Mouse (Mus musculus) spleen, adult 2 months (tissue): Measurements from ENCODE around the gene Mif4gd.

Experiments
- CTCF ChIP-seq: fragments of 200-500 bp; IDR thresholded peaks from 2 replicates; pipeline ENCODE4 v1.5.1; 2011; ENCODE audit warnings: mild to moderate bottlenecking, inconsistent platforms; ENCODE audit not compliant: insufficient read depth, insufficient read length, insufficient replicate concordance; ENCODE audit errors: extremely low read depth
- POLR2A ChIP-seq: fragments of 200-500 bp; IDR thresholded peaks from 2 replicates; pipeline ENCODE4 v1.6.1; 2011; ENCODE audit warnings: low read depth, low read length, inconsistent platforms

DNA sequence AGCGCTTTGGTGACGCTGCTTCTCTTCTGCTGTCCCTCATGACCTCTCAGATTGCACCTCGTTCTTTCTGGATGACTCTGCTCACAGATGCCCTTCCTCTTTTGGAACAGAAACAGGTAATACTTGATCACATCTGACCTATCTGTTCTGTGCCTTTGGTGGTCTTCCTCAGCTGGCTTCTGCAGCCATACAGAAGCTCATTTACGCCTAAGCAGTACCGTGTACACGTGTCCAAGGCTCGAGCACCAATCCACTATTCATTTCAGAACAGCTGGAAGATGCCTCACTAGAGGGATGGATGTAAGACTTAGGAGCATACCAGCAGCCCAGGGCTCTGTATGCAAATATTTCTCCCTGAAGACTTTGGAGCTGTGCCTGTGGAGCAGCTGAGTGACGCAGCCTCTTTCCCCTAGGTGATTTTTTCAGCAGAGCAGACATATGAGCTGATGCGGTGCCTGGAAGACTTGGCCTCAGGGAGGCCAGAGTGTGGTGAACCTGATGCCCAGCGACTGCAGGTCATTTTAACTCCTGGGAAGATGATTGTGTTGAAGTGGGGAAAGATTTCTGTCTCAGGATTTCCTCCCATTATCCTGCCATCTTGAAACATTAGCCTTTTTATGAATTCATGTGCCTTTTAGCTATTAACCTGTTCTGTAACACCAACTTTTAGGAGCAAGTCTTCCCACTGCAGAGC lies 29.7 kb downstream of the Mif4gd start:
- TF ChIP-seq CTCF (no peak), POLR2A (no peak)
